Comparison of ENCODE assay signal across 9 mouse cellular contexts in the genomic region with DNA sequence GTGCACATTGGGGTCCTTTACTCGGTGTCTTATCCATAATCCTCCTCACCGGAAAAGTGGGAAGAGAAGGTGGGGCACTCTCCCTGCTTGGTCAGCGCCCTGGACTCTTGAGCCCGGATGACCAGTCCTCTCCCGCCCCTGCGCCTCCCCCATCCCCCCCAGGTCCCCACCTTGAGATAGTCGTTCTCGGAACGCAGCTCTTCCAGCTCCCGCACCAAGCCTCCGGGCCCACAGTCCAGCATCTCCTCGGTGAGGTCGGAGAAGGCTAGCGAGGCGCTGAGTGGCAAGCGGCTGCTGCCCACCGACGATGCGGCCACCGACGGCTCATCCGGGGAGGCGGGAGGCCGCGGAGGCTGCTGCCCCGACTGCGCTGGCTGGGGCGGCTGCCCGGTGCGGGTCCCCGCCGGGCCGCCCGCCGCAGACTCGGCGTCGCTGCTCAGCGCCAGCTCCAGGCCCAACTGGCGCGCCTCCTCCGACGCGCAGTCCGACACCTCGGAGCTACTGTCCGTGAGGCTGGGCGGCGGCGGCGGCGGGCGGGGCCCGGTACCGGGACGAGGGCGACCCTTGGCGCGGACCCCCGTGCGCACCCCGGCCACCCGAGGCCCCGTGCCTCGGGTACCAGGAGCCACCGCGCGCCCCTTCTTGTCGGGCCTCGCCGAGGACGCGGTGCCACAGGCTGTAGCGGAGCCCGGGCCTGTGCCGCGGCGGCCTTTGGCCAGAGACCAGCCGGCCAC. TPM values are rescaled to one million over a fixed set of nuclear protein-coding genes. Genes with fewer than 3 reads are reported as not detected.
DNase-seq lines count a peak whose midpoint lies in the region; ATAC-seq and TF ChIP-seq lines count a peak whose summit lies in the region.
"Had no signal": no experiment of that assay in that cellular context is flagged by ENCODE, and none has a peak within 500 bp of the region (broad histone marks: within the 10 kb centered on the region; RNA-seq: fewer than 3 reads in every experiment).

No protein-coding gene starts in this region.

- H3K27ac ChIP-seq in forebrain, postnatal 0 days (ENCODE audit: low read depth, low read length): peak overlapping the region; percentile 97
- H3K27ac ChIP-seq in limb, embryonic 11.5 days (replicated peaks; ENCODE audit: low read depth, low read length): peak overlapping the region; percentile 97
- peak overlapping the region; percentile 98 for H3K27ac ChIP-seq in neural tube, embryonic 12.5 days

- H3K4me3 ChIP-seq in forebrain, postnatal 0 days (ENCODE audit: low read depth, low read length): peak overlapping the region; percentile 92
- peak overlapping the region; percentile 95 for H3K4me3 ChIP-seq in limb, embryonic 11.5 days (ENCODE audit: low read depth, low read length)
- H3K4me3 ChIP-seq in neural tube, embryonic 12.5 days: peak overlapping the region; percentile 100

- peak; percentile 42 for DNase-seq in retina, postnatal 1 day
- DNase-seq in retina, embryonic 14.5 days (ENCODE audit: low spot score): no peak
- peak; percentile 59 for DNase-seq in cerebellum, adult 8-10 months
- DNase-seq in forebrain, postnatal 0 days: no peak
- DNase-seq in limb, embryonic 11.5 days (ENCODE audit: low spot score): peak; percentile 59
- no peak for DNase-seq in MN1 (ENCODE audit: low spot score)
- no peak for DNase-seq in layer of hippocampus, adult 11-12 months (ENCODE audit: low spot score)

- peak; percentile 14; the same call in 1 of the 2 replicates for ATAC-seq in forebrain, postnatal 0 days
- ATAC-seq in limb, embryonic 11.5 days (ENCODE audit: insufficient number of reproducible peaks, low FRiP score, low TSS enrichment, low read depth): 0 out of 2 replicates have a peak, but pooled peaks have one; percentile 5
- peak; percentile 11 for ATAC-seq in neural tube, embryonic 12.5 days (ENCODE audit: low FRiP score, low read depth)

- peaks cover 10% of the 10 kb centered on the region for H3K36me3 ChIP-seq in forebrain, postnatal 0 days (ENCODE audit: insufficient read depth)
- peaks cover 6% of the 10 kb centered on the region for H3K36me3 ChIP-seq in limb, embryonic 11.5 days (ENCODE audit: control insufficient read depth, insufficient read depth, low read length)
- H3K36me3 ChIP-seq in neural tube, embryonic 12.5 days: peaks cover 12% of the 10 kb centered on the region

- H3K9ac ChIP-seq in forebrain, postnatal 0 days: peak overlapping the region; percentile 94
- H3K9ac ChIP-seq in limb, embryonic 11.5 days (ENCODE audit: low read length): peak overlapping the region; percentile 99
- H3K9ac ChIP-seq in neural tube, embryonic 12.5 days: peak overlapping the region; percentile 99

- 3% methylated on average over 57 of the region's 79 CpGs for WGBS in forebrain, postnatal 0 days
- WGBS in limb, embryonic 11.5 days: under 1% methylated on average over 72 of the region's 79 CpGs
- WGBS in neural tube, embryonic 12.5 days: under 1% methylated on average over 79 of the region's 79 CpGs

- H3K4me2 ChIP-seq in forebrain, postnatal 0 days (ENCODE audit: low read depth): peak overlapping the region; percentile 94
- peak overlapping the region; percentile 95 for H3K4me2 ChIP-seq in limb, embryonic 11.5 days (ENCODE audit: low read depth, severe bottlenecking)
- H3K4me2 ChIP-seq in neural tube, embryonic 12.5 days (replicated peaks): peak overlapping the region; percentile 98

- no peaks in the 10 kb centered on the region for H3K27me3 ChIP-seq in forebrain, postnatal 0 days (ENCODE audit: insufficient read depth, low read length)
- no peaks in the 10 kb centered on the region for H3K27me3 ChIP-seq in limb, embryonic 11.5 days (ENCODE audit: control insufficient read depth, insufficient read depth, low read length)
- H3K27me3 ChIP-seq in neural tube, embryonic 12.5 days (replicated peaks): no peaks in the 10 kb centered on the region

- H3K9me3 ChIP-seq in forebrain, postnatal 0 days (ENCODE audit: low read length): no peaks in the 10 kb centered on the region
- H3K9me3 ChIP-seq in limb, embryonic 11.5 days (ENCODE audit: control insufficient read depth, low read length): no peaks in the 10 kb centered on the region
- H3K9me3 ChIP-seq in neural tube, embryonic 12.5 days: no peaks in the 10 kb centered on the region

- H3K4me1 ChIP-seq in forebrain, postnatal 0 days (ENCODE audit: insufficient read depth): peaks cover 42% of the 10 kb centered on the region
- peaks cover 43% of the 10 kb centered on the region for H3K4me1 ChIP-seq in limb, embryonic 11.5 days (ENCODE audit: control insufficient read depth, insufficient read depth, low read length)
- H3K4me1 ChIP-seq in neural tube, embryonic 12.5 days: peaks cover 60% of the 10 kb centered on the region

- TF ChIP-seq CTCF in forebrain, postnatal 0 days (IDR thresholded peaks at IDR 0.05; ENCODE audit: low read depth): no peak

RNA-seq across cellular contexts. Expression of a gene that starts 0.8 kb away (rescaled TPM):
- total RNA-seq in forebrain, postnatal 0 days (2014; rRNA removed): 80.5 and 93.7 TPM in 2 replicates
- polyA plus RNA-seq in forebrain, postnatal 0 days (2015; fragmentation: Nextera tagmentation; extraction: Ambion mirVana): 3.1 and 3.9 TPM in 2 replicates
- polyA plus RNA-seq in limb, embryonic 11.5 days (2014; fragmentation: Nextera tagmentation; extraction: Ambion mirVana): 5.7 and 7.0 TPM in 2 replicates
- polyA plus RNA-seq in neural tube, embryonic 12.5 days (2016; fragmentation: Nextera tagmentation; extraction: Ambion mirVana): 6.1 TPM in 2 replicates

RNA-seq across cellular contexts. Expression of a gene that starts 8.6 kb away (rescaled TPM):
- total RNA-seq in forebrain, postnatal 0 days (2014; rRNA removed): not detected in 2 replicates
- polyA plus RNA-seq in forebrain, postnatal 0 days (2015; fragmentation: Nextera tagmentation; extraction: Ambion mirVana): not detected in 2 replicates
- not detected in 2 replicates for polyA plus RNA-seq in limb, embryonic 11.5 days (2014; fragmentation: Nextera tagmentation; extraction: Ambion mirVana)
- polyA plus RNA-seq in neural tube, embryonic 12.5 days (2016; fragmentation: Nextera tagmentation; extraction: Ambion mirVana): not detected in 2 replicates
- total RNA-seq: neutrophil, adult 5-6 weeks had no signal

RNA-seq across cellular contexts. Expression of a gene that starts 56.8 kb away (rescaled TPM):
- 11.3 and 18.5 TPM in 2 replicates for total RNA-seq in forebrain, postnatal 0 days (2014; rRNA removed)
- polyA plus RNA-seq in forebrain, postnatal 0 days (2015; fragmentation: Nextera tagmentation; extraction: Ambion mirVana): 6.6 and 8.0 TPM in 2 replicates
- polyA plus RNA-seq in limb, embryonic 11.5 days (2014; fragmentation: Nextera tagmentation; extraction: Ambion mirVana): 27.5 and 27.9 TPM in 2 replicates
- polyA plus RNA-seq in neural tube, embryonic 12.5 days (2016; fragmentation: Nextera tagmentation; extraction: Ambion mirVana): 15.9 and 17.5 TPM in 2 replicates

Comparison
In these comparisons a context has a peak if more than half of its experiments do, and no peak if none do; other contexts are left out.
1. DNase-seq: peak in retina, postnatal 1 day (single experiment), cerebellum, adult 8-10 months (single experiment) and limb, embryonic 11.5 days (single experiment); none in retina, embryonic 14.5 days (single experiment), forebrain, postnatal 0 days (single experiment), MN1 (single experiment) and layer of hippocampus, adult 11-12 months (single experiment).
2. Peak in every context shown above with its lines, with median percentiles within 50 percentile points of each other: ATAC-seq, H3K27ac ChIP-seq, H3K4me2 ChIP-seq, H3K4me3 ChIP-seq and H3K9ac ChIP-seq.